Mouse (Mus musculus) T-helper 17 cell (primary cell): ENCODE measurements around the gene Nova2.

ENCODE experiments used
- in situ Hi-C, 2 experiments: fragments of 300-600 bp; cut with MboI, MseI; formaldehyde crosslinking; loops; 1 replicate in 1 of 2; 2 replicates in 1 of 2; pipeline ENCODE4 v1.15.1; 2025; ENCODE audit warnings: high pct_unique_total_duplicates in 2 of 2

Nova2 gene

DNA sequence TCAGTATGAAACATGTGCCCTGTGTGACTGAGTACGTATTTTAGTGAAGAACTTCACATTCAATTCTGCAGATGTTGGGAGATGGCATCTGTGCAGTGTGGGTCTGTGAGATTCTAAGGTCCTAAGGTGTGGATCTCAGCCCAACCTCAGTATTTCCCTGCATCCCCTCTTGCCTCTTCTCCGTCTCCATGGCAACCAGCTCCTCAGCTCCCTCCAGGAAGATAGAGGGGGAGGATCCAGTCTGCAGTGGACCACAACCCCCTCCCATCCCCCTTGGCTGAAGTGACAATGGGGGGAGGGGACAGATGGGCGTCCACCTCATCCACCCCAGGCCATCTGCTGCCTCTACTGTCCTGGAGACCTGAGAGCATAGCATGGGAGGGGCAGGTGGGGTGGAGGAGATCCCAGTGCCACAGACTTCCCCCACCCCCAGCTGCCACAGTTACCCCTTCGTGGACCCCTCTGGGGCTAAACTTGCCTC lies 1.9 kb upstream of the Nova2 start:
- in situ Hi-C loops = no loop called here

DNA sequence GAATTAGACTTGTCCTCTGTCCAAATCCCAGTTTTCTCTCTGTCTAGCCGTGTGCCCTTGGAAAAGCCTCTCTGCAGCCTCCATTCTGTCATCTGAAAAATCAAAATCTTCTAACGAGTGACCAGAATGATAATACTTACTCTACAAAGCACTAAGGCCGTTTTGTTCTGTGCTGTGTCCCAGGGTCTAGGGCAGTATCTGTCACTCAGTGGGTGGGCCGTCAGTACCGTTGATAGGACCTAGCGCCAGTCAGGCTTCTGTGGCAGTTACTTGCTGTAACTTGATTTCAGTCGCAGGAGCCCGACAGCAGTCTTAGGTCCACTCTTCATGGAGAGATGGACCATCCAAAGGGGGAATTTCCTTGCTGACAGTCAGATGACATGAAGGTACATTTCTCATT lies 1.4 kb upstream of the Nova2 start:
- in situ Hi-C loops = no loop called here

DNA sequence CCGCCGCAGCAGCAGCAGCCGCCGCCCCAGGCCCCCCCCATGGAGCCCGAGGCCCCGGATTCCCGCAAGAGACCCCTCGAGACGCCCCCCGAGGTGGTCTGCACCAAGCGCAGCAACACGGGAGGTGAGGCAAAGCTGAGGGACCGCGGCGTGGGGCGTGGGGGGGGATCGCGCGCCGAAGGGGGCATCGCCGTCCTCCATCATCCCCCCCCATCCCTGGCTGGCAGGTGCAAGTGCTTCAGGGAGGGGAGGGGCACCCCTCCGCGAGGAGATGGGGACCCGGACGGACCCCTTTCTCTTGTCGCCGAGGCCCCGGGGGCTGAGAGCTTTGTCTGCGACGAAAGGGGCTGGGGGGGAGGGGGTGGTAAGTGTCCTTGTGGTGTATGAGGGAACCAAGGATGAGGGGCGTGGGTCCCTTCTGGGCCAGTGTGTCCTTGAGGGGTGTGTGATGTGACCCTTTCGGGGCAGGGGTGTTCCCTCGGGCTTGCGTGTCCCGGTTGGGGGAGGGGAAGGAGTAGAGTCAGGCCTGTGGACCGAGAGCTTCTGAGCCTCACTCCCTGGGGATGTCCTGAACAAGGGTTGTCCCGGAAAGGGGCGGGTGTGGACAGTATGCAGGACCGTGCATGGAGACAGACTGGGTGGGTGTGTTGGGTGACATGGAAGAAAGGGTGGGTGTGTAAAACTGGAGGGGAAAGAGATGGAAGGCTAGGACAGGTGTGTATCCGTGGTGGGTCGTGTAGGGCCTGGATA lies 528 bp downstream of the Nova2 start:
- in situ Hi-C loops = no loop called here

DNA sequence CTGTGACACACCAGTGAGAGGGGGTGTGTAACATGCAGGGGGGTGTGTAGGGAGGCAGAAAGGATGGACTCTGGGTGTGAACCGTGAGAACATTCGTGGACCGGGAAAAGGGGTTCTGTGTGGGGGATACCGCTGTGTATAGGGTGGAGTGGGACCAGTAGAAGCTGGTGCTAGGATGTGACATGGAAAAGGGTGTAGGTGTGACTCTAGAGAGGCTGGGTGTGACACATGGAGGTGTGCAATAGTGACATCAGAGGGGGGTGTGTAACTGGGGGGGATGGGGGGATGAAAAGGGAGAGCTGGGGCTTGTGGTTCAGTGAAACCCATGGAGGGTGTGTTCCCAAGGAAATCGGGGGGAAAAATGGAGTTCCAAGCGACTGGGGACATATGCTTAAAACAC lies 1.2 kb downstream of the Nova2 start:
- in situ Hi-C loops = no loop called here

DNA sequence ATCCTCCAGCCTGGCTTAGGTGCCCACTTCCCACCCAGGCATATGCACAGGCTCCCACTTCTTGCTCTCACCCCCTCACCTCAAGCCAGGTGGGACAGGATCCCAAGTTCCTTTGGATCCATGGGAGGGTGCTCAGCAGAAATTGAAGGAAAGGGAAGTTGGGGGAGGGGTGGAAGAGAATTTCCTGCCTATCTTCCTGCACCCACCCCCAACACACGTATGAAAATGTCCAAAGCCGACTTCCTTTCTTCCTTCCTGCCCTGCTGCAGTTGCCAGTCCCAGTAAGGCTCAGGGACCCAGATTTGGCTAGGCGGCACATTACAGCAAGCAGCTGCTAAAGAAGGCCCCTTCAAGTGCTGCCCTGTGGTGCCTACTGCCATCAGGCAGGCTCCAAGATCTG lies 2.1 kb downstream of the Nova2 start:
- in situ Hi-C loops = no loop called here

DNA sequence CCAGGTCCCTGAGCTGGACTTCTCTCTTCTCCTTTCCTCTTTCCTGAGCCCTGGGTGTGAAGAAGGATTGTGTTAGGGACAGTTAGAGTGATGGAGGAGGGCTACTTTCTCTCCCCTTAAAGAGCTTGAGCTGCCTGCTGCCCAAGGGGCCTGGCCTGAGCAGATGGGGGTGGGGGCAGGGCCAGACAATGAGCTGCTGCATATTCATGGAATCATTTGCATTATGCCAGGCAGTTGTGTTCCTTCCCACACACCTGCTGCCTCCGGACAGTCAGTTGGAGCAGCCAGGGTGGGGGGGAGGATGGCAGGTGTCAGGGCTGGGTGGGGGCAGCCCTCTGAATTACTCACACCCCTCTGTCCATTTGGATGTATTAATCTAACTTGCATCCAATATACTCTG lies 16.7 kb downstream of the Nova2 start:
- in situ Hi-C loops = no loop called here

DNA sequence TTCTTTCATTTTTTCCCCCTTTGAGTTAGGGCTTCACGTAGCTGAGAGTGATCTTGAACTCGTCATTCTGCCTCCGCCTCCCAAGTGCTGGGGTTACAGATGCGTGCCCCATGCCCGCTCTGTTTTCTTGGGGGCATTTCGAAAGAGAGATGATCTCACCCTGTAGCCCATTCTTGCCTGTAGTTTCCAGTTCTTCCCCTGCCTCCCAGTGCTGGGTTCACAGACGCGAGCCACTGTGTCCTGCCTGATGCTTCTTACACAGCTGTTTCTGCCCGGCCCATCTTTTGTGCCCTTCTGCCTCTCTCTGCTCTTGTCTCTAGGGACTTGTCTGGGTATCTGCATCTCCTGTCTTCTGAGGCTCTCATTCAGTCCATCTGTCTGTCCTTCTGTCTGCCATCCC lies 17.1 kb downstream of the Nova2 start:
- in situ Hi-C loops = no loop called here

DNA sequence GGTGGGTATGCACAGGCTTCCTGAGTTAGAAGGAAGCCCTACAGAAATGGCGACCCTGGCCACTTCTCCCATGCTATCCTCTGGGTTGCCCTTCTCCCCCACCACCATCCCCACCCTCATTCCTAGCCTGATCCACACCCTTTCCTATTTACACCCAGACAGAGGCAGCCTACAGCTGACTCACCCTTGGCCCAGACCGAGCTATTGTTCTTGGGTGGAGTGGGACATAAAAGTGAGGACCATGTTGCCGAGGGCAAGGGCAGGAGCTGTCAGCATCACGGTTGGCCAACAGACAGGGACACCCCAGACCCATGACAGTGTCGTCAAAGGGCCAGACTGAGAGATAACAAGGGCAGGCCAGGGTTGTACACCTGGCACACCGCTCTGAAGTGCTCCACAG lies 22.5 kb downstream of the Nova2 start:
- in situ Hi-C loops = no loop called here

DNA sequence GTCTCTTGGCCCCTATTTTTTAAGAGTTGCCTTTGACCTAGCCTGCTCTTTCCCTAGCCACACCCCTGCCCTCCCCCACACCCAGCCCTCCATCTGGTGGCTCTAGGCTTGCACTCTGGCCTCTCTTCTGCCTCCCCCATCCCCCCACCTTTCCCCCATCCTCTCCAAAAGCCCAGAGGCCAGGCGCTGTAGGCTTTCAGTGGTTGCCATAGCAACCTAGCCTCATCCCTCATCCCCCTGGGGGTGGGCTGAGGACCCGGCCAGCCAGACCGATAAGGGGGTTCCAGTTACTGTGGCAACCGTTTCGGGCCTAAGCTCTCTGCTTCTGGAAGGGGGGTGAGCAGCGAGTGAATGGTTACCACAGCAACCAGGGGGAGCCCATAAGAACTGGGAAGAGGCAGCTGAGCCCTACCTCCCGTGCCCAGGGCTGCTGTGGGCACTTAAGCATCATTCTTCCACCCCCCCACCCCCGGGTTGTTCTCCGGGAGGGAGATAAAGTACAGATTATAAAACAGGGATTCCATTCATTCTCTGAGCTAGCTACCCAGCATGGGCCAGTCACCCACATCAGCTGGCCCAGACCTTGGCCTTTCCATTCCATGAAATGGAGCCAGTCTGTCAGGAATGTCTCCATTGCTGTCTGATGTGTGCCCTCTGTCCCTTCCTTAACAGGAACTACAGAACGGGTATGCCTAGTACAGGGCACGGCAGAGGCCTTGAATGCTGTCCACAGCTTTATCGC lies 24.3 kb downstream of the Nova2 start:
- in situ Hi-C loops = no loop called here

DNA sequence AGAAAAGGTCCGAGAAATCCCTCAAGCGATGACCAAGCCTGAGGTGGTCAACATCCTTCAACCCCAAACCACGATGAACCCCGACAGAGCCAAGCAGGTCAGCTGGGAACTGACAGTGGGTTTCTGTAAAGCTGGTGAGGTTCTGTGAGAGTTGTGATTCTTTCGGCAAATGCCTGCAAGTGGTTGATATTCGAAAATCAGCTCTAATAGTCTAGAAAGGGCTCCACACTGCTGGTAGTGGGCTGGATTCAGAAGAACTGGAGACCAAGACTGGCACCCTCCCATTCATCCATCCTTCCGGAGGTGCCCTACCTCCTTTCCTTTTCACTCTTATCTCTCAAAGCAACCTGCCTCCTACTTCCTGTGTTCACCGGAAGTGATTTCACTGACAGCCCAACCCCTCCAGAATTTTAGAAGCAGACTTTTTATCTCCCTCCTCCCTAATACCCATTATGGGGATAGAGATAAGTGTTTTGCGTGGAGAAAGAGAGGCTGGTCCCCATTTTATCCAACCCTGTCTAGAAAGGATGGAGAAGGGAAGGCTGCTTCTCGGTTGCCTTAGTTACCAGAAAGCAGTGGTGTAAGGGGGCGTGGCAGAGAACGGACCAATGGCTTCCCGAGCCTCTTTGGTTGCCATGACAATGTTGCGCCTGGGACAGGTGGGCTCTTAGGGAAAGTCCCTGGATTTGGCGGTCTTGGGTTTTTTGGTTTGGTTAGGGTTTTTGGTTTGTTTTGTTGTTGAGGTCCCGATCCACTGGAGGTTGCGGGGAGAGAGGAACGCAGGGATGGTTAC lies 25.0 kb downstream of the Nova2 start:
- in situ Hi-C loops = no loop called here

DNA sequence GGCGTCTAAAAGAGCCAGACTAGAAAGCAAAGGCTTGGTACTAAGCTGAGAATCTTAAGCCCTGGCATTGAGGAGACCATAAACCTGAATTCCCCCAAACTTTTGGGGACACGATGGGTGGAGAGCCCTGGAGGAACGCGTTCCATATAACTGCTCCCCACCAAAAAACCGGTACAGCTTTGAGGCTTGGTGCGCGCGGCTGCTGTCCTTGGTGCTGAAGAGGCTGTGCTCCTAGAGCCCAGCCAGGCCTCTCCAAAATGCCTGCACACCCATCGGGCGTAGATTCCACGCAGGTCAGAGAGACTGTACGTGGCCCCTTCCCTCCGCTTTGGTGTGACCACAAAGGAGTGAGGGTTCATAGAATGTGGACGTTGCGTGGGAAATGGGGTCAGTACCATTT lies 25.7 kb downstream of the Nova2 start:
- in situ Hi-C loops = no loop called here

DNA sequence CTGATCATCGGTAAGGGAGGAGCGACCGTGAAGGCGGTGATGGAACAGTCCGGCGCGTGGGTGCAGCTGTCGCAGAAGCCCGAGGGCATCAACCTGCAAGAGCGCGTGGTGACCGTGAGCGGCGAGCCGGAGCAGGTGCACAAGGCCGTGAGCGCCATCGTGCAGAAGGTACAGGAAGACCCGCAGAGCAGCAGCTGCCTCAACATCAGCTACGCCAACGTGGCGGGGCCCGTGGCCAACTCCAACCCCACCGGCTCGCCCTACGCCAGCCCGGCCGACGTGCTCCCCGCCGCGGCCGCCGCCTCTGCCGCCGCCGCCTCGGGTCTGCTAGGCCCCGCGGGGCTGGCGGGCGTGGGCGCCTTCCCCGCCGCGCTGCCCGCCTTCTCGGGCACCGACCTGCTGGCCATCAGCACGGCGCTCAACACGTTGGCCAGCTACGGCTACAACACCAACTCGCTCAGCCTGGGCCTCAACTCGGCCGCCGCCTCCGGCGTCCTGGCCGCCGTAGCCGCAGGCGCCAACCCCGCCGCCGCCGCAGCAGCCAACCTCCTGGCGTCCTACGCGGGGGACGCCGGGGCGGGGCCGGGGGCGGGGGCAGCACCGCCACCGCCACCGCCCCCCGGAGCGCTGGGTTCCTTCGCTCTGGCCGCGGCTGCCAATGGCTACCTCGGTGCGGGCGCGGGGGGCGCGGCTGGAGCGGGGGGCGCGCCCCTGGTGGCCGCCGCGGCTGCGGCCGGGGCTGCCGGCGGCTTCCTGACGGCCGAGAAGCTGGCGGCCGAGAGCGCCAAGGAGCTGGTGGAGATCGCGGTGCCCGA lies 32.1 kb downstream of the Nova2 start:
- in situ Hi-C loops = loop anchor here in 1 of 2 experiments (5.0 kb wide), 1 partner anchor 575 kb away; no protein-coding TSS in a partner anchor

DNA sequence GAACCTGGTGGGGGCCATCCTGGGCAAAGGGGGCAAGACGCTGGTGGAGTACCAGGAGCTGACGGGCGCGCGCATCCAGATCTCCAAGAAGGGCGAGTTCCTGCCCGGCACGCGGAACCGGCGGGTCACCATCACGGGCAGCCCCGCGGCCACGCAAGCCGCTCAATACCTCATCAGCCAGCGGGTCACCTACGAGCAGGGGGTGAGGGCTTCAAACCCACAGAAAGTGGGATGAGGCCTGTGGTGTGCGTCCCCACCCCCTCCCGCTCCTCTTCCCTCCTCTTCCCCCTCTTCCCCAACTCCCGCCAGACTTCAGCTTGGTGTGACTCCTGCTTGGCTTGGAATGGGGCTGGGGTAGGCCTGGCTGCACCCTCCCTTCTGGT lies 32.7 kb downstream of the Nova2 start:
- in situ Hi-C loops = loop anchor here in 1 of 2 experiments (5.0 kb wide), 1 partner anchor 576 kb away; no protein-coding TSS in a partner anchor

DNA sequence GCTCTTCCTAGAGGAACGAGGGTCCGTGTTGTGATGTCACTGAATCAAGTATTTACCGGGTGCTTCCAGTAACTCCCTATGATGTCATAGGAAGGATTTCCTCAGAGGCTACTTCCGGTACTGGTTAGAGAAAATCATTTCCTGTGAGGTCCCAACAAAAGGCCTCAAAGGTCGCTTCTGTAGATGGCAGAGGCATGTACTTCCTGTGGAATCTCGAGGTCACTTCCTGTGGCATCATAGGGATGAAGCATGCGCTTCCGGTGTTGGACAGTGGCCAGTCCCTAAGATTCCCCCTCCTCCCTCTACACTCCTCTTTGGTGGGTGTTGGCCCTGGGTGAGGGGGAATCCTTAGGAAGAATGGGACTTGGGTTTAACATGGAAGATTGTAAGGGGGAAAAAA lies 33.8 kb downstream of the Nova2 start:
- in situ Hi-C loops = loop anchor here in 1 of 2 experiments (5.0 kb wide), 1 partner anchor 577 kb away; no protein-coding TSS in a partner anchor

DNA sequence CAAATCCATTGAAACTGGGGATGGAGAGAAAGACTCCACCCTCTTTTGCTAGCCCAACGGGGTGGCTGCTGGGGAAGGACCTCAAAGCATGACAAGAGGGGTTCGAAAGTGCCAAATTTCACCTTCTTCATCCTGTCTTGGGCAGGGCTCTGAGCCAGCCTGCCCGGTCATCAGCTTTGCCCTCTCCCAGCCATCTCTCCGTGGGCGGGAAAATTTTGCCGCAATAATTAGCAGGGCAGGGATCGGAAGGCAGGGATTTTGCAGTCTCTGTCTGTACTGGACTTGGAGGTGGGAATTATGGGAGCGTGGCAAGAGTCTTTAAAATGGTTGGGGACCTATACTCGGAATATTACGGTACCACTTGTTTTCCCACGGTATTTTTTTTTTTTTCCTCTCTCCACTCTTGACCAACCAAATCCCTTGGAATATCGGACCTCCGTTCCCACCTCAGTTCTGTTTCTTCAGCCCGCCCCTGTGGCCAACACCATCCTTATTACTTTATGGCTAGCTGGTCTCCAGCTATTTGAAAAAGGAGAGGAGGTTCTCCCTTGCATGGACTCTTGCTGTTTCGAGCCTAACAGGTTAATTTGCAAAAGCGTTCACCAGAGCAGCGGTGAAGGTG lies 36.6 kb downstream of the Nova2 start:
- in situ Hi-C loops = no loop called here

DNA sequence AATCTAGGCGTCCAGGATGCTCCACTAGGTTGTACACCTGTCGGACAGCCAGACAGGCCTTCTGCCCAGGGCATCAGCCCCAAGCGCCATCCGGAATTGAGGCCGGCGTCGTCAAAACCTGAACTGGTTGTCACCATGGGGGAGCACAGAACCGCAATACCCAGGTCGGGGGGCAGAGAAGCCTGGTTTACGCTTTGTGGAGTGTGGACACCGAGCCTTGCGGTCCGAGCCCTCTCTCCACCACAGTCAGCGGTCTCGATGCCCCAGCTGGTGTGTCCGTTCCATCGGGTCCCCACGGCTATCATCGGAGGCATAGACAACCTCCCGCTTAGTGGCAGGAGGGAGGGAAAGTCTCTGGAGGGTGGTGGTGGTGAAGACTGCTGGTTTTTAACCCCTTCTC lies 37.1 kb downstream of the Nova2 start:
- in situ Hi-C loops = no loop called here

DNA sequence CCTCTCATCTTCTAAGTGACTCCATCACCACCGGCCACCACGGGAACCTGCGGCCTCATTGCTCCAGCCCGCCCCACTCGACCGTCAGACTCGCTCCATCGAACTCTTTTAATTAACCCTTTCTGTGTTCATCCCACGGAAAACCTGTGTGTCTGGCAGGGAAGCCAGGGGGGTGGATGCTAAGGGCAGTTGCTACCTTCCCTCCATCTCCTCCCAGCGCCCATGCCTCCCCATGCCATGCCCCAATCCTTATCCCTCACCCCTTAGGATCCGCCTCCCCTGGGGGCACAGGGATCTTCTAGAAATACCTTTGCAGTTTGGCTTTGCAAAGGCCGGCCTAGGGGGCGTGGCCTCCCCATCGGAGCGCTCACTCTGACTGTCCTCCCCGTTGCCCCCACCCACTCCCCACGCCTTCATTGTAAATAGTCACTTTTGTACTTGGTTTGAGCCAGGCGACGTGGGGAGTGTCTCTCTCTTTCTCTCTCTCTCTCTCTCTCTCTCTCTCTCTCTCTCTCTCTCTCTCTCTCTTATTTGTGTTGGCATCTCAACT lies 37.7 kb downstream of the Nova2 start:
- in situ Hi-C loops = no loop called here

DNA sequence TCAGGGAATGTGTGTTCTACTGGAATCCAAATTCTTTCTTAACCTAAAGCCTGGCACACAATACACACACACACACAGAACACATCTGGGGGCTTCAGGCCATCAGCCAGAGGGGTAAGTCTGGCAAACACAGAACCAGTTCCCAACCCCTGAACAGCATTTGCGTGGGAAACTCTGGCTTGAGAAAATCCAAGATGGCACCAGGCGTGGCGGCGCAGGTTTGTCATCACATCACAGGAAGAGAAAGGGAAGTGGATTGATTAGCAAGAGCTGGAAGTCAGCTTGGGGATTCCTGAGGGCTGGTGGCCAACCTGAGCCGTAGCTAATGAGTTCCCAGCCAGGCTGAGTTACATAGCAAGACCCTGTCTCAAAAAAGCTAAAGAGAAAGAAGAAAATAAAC lies 39.6 kb downstream of the Nova2 start:
- in situ Hi-C loops = no loop called here

DNA sequence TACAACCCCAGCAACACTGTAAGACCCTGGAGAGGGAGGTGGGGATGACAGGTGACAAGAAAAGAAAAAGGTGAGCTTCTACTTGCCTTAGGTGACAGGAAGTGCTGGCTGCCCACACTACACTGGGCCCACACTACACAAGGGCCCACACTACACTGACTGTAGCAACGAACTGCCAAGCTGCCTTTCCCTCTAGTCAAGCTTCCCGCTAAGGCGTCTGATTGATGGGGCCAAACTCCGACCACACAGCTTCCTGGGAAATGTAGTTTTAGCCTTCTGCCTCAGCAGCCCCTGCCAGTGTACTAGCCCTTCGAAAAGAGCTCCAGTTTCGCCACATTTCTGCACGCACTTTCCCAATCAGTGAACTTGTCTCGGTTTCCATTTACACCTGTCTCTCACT lies 41.9 kb downstream of the Nova2 start:
- in situ Hi-C loops = no loop called here

DNA sequence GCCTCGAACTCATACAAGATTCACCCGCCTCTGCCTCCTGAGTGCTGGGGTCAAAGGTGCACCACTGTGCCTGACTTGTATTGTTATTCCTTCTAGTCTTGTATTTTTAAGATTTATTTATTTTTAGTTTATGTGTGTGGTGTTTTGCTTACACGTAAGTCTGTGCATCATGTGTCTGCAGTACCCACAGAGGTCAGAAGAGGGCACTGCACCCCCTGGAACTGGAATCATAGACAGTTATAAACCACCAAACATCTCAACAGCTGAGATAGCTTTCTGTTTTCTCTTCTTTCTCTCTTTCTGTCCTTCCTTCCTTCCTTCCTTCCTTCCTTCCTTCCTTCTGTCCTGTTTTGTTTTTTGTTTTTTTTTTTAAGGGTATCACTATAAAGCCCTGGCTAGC lies 45.3 kb downstream of the Nova2 start:
- in situ Hi-C loops = no loop called here

DNA sequence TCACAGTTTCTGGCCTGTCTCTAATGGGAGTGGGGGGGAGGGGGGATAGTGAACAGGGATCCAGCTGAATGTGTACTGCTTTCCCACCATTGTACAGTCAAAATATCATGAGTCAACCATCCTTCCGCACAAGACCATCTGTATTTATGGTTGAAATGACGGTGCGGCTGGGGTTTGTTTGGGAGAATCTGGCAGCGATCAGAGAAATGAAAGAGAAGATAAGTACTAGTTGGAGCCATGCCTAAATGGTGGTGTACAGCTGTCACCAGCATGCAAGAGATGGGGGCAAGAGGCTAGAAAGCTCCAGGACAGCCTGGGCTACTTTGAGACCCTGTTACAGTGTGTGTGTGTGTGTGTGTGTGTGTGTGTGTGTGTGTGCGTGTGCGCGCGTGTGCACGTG lies 52.7 kb downstream of the Nova2 start:
- in situ Hi-C loops = no loop called here
